Mouse (Mus musculus): ENCODE measurements around the gene Pmpcb. TPM values are rescaled to one million over a fixed set of nuclear protein-coding genes. Genes with fewer than 3 reads are reported as not detected.

Gene Pmpcb
- total RNA-seq, 2 experiments from 2014 or later = 76.1 to 87.9 TPM

- no peak for DNase-seq (ENCODE audit: low spot score in 2 of 2)
Measured at GRCm38 (mm10) chr5:21792166-21792565, 55.2 kb downstream of the Pmpcb start.

DNA sequence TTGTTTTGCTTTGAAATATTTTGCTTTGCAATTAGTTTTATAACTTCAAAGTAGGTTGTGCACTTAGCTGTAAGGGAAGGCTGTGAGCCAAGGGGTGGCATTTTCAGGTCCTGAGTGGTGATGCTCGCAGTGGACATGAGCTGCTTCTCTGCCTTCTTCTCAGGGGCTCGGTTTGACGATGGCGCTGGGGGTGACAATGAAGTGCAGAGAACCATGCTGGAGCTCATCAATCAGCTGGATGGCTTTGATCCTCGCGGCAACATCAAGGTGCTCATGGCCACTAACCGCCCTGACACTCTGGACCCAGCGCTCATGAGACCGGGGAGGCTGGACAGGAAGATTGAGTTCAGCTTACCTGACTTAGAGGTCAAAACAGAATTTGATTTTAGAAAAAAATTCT, 66.0 kb downstream of the Pmpcb start:
- DNase-seq (ENCODE audit: low spot score in 2 of 2) = no peak

- DNase-seq (ENCODE audit: low spot score in 2 of 2) = no peak
Measured at GRCm38 (mm10) chr5:21803691-21804188, 66.8 kb downstream of the Pmpcb start.

GRCm38 (mm10) chr5:21804837-21805236, 67.9 kb downstream of the Pmpcb start:
- no peak for DNase-seq (ENCODE audit: low spot score in 2 of 2)

Other genes with a start within 250 kb of the Pmpcb start
- under 1 TPM; 0.15 to 0.20 TPM for gene Lrrc17, start 193.6 kb upstream of the Pmpcb start, total RNA-seq (2021)
- gene Fbxl13, start 91.5 kb upstream of the Pmpcb start, total RNA-seq (2021) = under 1 TPM in 1 of 2 experiments, not detected in 1; 0.35 TPM
- gene Armc10, start 91.3 kb upstream of the Pmpcb start, total RNA-seq (2021) = 10 to 100 TPM; 21.4 to 22.3 TPM
- 10 to 100 TPM; 31.6 to 31.8 TPM for gene Napepld, start 35.7 kb upstream of the Pmpcb start, total RNA-seq (2021)
- 10 to 100 TPM; 29.8 to 31.1 TPM for gene Dnajc2, start 48.1 kb downstream of the Pmpcb start, total RNA-seq (2021)
- 100 to 1,000 TPM; 113 to 117 TPM for gene Psmc2, start 48.1 kb downstream of the Pmpcb start, total RNA-seq (2021)
- gene Slc26a5, start 128.5 kb downstream of the Pmpcb start, total RNA-seq (2021) = under 1 TPM; 0.15 to 0.17 TPM